Mouse (Mus musculus) mouse embryonic stem cell (cell line): ENCODE results near the gene 4930480E11Rik.
"Not testable (repeated sequence)": the region's sequence is repeated elsewhere in the genome, so short reads cannot be mapped to it uniquely, and the experiment has no call there.

Experiments used
- in situ Hi-C, 2 experiments: fragments of 300-500 bp; cut with MboI; formaldehyde crosslinking; loops; 1 replicate in 1 of 2; 3 replicates in 1 of 2; pipeline ENCODE4 v1.14.3; 2019 to 2020; ENCODE audit warnings: low sequenced_read_pairs in 2 of 2, low pct_unique_long_range_greater_than_20kb in 1 of 2, mixed read lengths in 1 of 2; ENCODE audit not compliant: unreplicated experiment in 1 of 2

Gene 4930480E11Rik

GRCm38 (mm10) chrX:78369343-78369742 is at the start of gene 4930480E11Rik:
Gene 4930480E11Rik, plus strand, starts transcription at chrX:78369643.
- in situ Hi-C loops, result loop anchor here in 1 of 2 experiments (25.0 kb wide), 1 partner anchor 368 kb away; the partner anchor contains the start of gene Fam47c

- in situ Hi-C loops, result not testable (repeated sequence)
Observed at GRCm38 (mm10) chrX:78403346-78403745, 33.9 kb downstream of the 4930480E11Rik start.
